Mouse (Mus musculus) lung, postnatal 10 days (tissue): ENCODE results near the gene Mfng.

Experiments used
- DNase-seq: peaks from one replicate; pipeline ENCODE4 v3.0.0; 2021

Gene Mfng

GRCm38 (mm10) chr15:78712335-78713258, 60.7 kb downstream of the Mfng start:
- DNase-seq: peak; percentile 33

DNA sequence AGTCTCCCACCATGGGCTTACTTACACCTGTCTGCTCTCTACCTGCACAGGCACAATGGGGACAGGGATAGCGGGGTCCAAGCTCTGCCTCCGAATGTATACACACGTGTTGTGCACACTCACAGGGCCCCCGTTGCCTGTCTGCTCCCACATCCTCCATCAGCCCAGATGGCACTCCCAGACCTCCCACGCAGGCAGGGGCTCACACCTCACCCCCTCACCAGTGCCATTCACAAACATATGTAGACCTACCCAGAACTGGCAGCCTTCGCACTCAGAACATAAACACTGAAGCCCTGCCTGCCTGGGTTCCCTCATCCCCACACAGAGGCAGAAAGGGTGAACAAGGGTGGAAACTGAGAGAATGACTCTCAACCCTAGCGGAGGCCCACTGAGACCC, 61.3 kb downstream of the Mfng start:
- no peak for DNase-seq

DNA sequence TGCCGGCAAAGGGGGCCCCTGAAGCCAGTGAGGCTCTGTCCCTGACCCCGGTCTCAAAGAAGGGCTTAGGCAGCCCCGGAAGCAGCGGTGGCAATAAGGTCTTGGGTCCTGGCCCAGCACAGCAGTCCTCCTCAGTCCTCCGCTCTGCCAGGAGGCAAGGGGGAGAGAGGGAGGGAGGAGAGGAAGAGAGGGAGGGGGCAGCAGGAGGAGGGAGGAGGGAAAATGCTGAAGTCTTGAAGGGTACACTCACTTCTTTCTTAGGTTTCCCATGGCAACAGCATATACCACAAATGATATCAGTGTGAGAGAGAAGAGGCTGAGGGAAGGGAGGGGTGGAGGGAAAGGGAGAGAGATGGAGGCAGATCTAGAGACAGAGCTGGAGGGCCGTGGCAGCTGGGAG, 62.6 kb downstream of the Mfng start:
- DNase-seq: no peak

DNA sequence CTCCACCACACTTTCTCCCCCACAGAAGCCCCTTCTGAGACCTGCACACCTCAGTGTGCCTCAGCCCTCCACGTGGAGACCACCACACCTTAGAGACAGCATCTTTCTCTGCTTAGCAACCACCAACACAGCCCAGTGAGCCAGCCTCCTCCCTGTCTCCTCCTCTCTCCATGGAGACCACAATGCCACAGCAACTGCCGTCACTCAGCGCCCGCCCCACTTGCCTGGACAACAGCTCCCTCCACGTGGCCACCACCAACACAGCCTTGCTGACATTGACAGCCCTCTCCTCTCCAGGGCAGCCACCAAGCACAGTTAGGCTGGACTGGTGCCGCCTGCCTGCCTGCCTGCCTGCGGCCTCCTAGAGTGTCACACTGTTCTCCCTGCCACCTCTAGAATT, 63.5 kb downstream of the Mfng start:
- DNase-seq: peak; percentile 22

- no peak for DNase-seq
These were observed 66.6 kb downstream of the Mfng start for GRCm38 (mm10) chr15:78706630-78707029.
